Mouse (Mus musculus) stomach, postnatal 0 days (tissue): ENCODE measurements around the gene Tet3. TPM values are rescaled to one million over a fixed set of nuclear protein-coding genes. Genes with fewer than 3 reads are reported as not detected.

Experiments
- ATAC-seq: fragments of 200-750 bp; cut with Nextera tagmentation; 2 replicates; pipeline ENCODE4 v1.8.0; 2017; ENCODE audit not compliant: low FRiP score, low TSS enrichment
- DNase-seq: peaks from one replicate; pipeline ENCODE4 v3.0.0-alpha.2; 2016; ENCODE audit warnings: low spot score
- H3K27ac ChIP-seq: fragments of 300-500 bp; sonication (generic); replicated peaks from 2 replicates; pipeline ENCODE4 v1.5.1; 2014; ENCODE audit warnings: mild to moderate bottlenecking, control low read depth
- H3K27me3 ChIP-seq: fragments of 300-500 bp; sonication (generic); 2 replicates; pipeline ENCODE4 v1.6.1; 2014; ENCODE audit warnings: low read length; ENCODE audit not compliant: control insufficient read depth, insufficient read depth
- H3K36me3 ChIP-seq: fragments of 300-500 bp; sonication (generic); 2 replicates; pipeline ENCODE4 v1.6.1; 2014; ENCODE audit warnings: low read length, mixed read lengths; ENCODE audit not compliant: control insufficient read depth, insufficient read depth
- H3K4me1 ChIP-seq: fragments of 300-500 bp; sonication (generic); replicated peaks from 2 replicates; pipeline ENCODE4 v1.6.1; 2014; ENCODE audit warnings: antibody characterized with exemption; ENCODE audit not compliant: control insufficient read depth, insufficient read depth
- H3K4me2 ChIP-seq: fragments of 300-500 bp; sonication (generic); replicated peaks from 2 replicates; pipeline ENCODE4 v1.6.1; 2014; ENCODE audit warnings: low read depth, mild to moderate bottlenecking, control low read depth, moderate library complexity
- H3K4me3 ChIP-seq: fragments of 300-500 bp; sonication (generic); 2 replicates; pipeline ENCODE4 v1.5.1; 2014; ENCODE audit warnings: low read depth, low read length, control low read depth
- H3K9ac ChIP-seq: fragments of 300-500 bp; sonication (generic); 2 replicates; pipeline ENCODE4 v1.6.1; 2014; ENCODE audit warnings: mild to moderate bottlenecking, low read length, control low read depth, mixed read lengths
- H3K9me3 ChIP-seq: fragments of 300-500 bp; sonication (generic); 2 replicates; pipeline ENCODE4 v1.6.1; 2016; ENCODE audit warnings: low read length; ENCODE audit not compliant: control insufficient read depth
- CTCF ChIP-seq: IDR thresholded peaks from 2 replicates; pipeline ENCODE4 v1.5.1; 2016; ENCODE audit warnings: antibody characterized with exemption, low read depth, mild to moderate bottlenecking, moderate library complexity
- EP300 ChIP-seq: optimal IDR thresholded peaks from 2 replicates; pipeline ENCODE3; 2016; ENCODE audit warnings: antibody characterized with exemption
- WGBS: fragments of 180-500 bp; shearing (Covaris S2); extraction: QIAGEN DNeasy Blood & Tissue Kit; methylation state at CpG from one replicate; pipeline ENCODE4 v1.1.7; 2014; 5-methylcytosine and 5-hydroxymethylcytosine counted together
- polyA plus RNA-seq: library from polyadenylated mRNA; unstranded; fragments of >200 nt; fragmentation: Nextera tagmentation; extraction: Ambion mirVana; gene quantifications from 2 replicates; pipeline ENCODE4 v1.2.1, GENCODE M21; 2015

Gene Tet3
- polyA plus RNA-seq, 1 experiment from 2014 or later: 22.7 TPM

DNA sequence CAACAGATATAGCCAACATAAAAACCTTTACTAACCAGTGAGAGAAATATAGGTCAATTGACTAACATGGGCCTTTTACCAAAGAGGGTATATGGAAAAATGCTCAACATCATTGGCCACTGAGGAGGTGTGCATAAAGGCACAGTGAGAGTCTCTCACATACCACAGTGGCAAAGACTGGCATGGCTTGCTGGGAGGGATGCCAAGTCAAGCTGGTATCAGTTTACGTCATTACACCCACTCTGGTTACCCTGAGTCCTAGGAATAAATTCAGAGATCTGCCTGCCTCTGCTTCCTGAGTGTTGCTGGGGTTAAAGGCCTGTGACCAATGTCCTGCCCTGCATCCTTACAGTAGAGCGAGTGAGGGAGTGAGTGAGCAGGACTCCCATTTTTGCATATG is 62.2 kb downstream of the Tet3 start:
- H3K9me3 ChIP-seq: no peaks in the 10 kb centered on the region
- no peak for DNase-seq
- WGBS: 93% methylated on average over 2 of the region's 2 CpGs
- no peak overlapping the region for H3K4me3 ChIP-seq
- 0 out of 2 replicates have a peak, but pooled peaks cover 2% of the 10 kb centered on the region for H3K4me1 ChIP-seq
- H3K27me3 ChIP-seq: no peaks in the 10 kb centered on the region
- no peak for ATAC-seq
- H3K27ac ChIP-seq: no peak overlapping the region
- TF ChIP-seq CTCF (no peak), EP300 (no peak)
- H3K36me3 ChIP-seq: peaks cover 3% of the 10 kb centered on the region; the same call in 1 of the 2 replicates
- H3K4me2 ChIP-seq: no peak overlapping the region
- H3K9ac ChIP-seq: no peak overlapping the region

GRCm38 (mm10) chr6:83395544-83396229 is 63.2 kb downstream of the Tet3 start:
- 90% methylated on average over 15 of the region's 15 CpGs for WGBS
- H3K4me2 ChIP-seq: no peak overlapping the region
- no peak overlapping the region for H3K27ac ChIP-seq
- H3K4me3 ChIP-seq: no peak overlapping the region
- peaks cover 3% of the 10 kb centered on the region; the same call in 1 of the 2 replicates for H3K36me3 ChIP-seq
- H3K4me1 ChIP-seq: 0 out of 2 replicates have a peak, but pooled peaks cover 2% of the 10 kb centered on the region
- no peak for DNase-seq
- H3K9me3 ChIP-seq: no peaks in the 10 kb centered on the region
- no peak overlapping the region for H3K9ac ChIP-seq
- TF ChIP-seq CTCF (no peak), EP300 (no peak)
- ATAC-seq: no peak
- no peaks in the 10 kb centered on the region for H3K27me3 ChIP-seq

DNA sequence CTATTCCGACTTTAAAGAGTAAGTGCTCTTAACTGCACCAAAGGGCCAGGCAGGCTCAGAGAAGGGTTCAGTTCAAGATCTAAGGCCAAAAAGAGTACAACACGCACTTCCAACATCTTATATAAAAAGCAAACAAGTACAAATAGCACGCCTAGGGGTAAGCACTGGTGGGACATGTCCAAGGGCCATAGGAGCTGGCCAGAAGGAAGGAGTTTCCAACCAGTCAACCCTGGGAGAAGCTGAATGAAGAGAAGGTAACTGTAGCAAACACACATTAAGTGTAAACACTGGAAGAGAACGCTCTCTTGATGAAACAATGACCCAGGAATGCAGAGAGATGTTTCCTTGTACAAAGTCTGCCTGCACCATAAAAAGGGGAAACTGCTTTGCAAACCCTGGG is 64.8 kb downstream of the Tet3 start:
- TF ChIP-seq EP300 (no peak), CTCF (no peak)
- no peaks in the 10 kb centered on the region for H3K27me3 ChIP-seq
- DNase-seq: no peak
- no peaks in the 10 kb centered on the region for H3K9me3 ChIP-seq
- H3K36me3 ChIP-seq: peaks cover 3% of the 10 kb centered on the region; the same call in 1 of the 2 replicates
- 0 out of 2 replicates have a peak overlapping the region, but pooled peaks have one; percentile 45 for H3K27ac ChIP-seq
- 83% methylated on average over 4 of the region's 4 CpGs for WGBS
- H3K9ac ChIP-seq: no peak overlapping the region
- H3K4me2 ChIP-seq: no peak overlapping the region
- 0 out of 2 replicates have a peak, but pooled peaks cover 2% of the 10 kb centered on the region for H3K4me1 ChIP-seq
- ATAC-seq: peak; percentile 55; the same call in 1 of the 2 replicates
- H3K4me3 ChIP-seq: no peak overlapping the region

- Histone ChIP-seq H3K9me3 (no peaks in the 10 kb centered on the region), H3K27ac (peak overlapping the region; percentile 58; the same call in 1 of the 2 replicates), H3K4me3 (no peak overlapping the region), H3K4me2 (no peak overlapping the region), H3K4me1 (0 out of 2 replicates have a peak, but pooled peaks cover 2% of the 10 kb centered on the region), H3K9ac (no peak overlapping the region), H3K36me3 (peaks cover 3% of the 10 kb centered on the region; the same call in 1 of the 2 replicates), H3K27me3 (no peaks in the 10 kb centered on the region)
- no peak for DNase-seq
- WGBS: 50% methylated on average over 8 of the region's 8 CpGs
- peak; percentile 10; the same call in 1 of the 2 replicates for TF ChIP-seq CTCF
- TF ChIP-seq EP300: no peak
- no peak for ATAC-seq
These were observed 66.6 kb downstream of the Tet3 start for GRCm38 (mm10) chr6:83392166-83392780.

DNA sequence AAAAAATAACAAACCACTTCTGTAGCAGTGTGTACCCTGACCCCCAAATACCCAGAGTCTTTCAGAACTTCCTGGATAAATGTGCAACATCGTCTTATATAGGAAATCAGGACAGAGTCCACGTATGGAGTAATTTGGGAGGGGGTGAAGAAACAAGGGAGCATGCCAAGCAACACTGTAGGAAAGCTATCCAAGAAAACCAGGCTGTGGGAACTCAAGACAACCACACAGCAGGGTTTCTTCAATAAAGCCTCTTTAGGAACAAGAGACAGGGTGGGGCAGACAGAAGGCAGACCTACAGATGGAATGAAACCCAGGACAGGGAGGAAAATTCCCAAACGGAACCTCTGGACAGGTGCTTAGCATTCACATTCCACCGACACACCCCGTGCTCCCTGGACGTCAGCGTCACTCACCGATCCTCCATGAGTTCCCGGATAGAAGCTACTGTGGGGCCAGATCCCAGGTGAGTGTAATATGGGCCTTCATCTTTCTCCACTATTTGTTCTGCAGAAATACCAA is 73.3 kb downstream of the Tet3 start:
- 89% methylated on average over 9 of the region's 9 CpGs for WGBS
- peaks cover 10% of the 10 kb centered on the region; the same call in 1 of the 2 replicates for H3K36me3 ChIP-seq

More for the DNA sequence above, 73.3 kb downstream of the Tet3 start:
- ATAC-seq: no peak
- TF ChIP-seq EP300 (no peak), CTCF (no peak)
- no peak overlapping the region for H3K27ac ChIP-seq
- no peak overlapping the region for H3K4me3 ChIP-seq
- DNase-seq: no peak
- no peaks in the 10 kb centered on the region for H3K9me3 ChIP-seq
- H3K9ac ChIP-seq: no peak overlapping the region
- H3K27me3 ChIP-seq: no peaks in the 10 kb centered on the region
- H3K4me1 ChIP-seq: no peaks in the 10 kb centered on the region
- H3K4me2 ChIP-seq: no peak overlapping the region
